Mouse (Mus musculus): Measurements from ENCODE around the gene Bex4.

Gene Bex4

DNA sequence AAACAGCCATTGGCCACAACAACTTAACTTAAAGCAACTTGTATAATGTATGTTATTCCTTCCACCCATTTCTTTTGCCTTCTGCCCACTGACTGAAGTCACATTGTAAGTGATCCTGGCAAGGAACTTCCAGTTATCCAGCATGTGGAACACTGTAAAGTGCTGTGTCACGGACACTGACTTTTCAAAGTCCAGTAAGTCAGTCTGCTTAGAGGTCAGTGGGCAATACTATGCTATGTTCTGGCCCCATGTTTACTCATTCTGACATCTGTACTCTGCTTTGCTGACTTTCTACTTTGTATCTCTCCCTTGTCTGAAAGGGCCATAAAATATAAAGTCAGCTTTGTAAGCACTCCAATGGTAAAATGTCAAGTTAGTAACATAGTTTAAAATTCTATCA, 44.3 kb downstream of the Bex4 start:
- DNase-seq (ENCODE audit: low read depth, low spot score), result no peak

All from forelimb bud, embryonic 11.5 days (tissue).